Mouse (Mus musculus) stomach, embryonic 15.5 days (tissue): Measurements from ENCODE around the gene Tbc1d14. TPM values are rescaled to one million over a fixed set of nuclear protein-coding genes. Genes with fewer than 3 reads are reported as not detected.
A peak's percentile ranks its signal among the peaks of the same experiment; 100 is the strongest.

Source experiments
- ATAC-seq: fragments of 200-750 bp; cut with Nextera tagmentation; 2 replicates; pipeline ENCODE4 v1.8.0; 2017; ENCODE audit warnings: low read depth, moderate number of reproducible peaks, moderate TSS enrichment; ENCODE audit not compliant: insufficient read depth, low FRiP score
- H3K27ac ChIP-seq: fragments of 300-500 bp; sonication (generic); 2 replicates; pipeline ENCODE4 v1.5.1; 2015; ENCODE audit warnings: mild to moderate bottlenecking, inconsistent platforms
- H3K27me3 ChIP-seq: fragments of 300-500 bp; sonication (generic); replicated peaks from 2 replicates; pipeline ENCODE4 v1.6.1; 2015; ENCODE audit warnings: inconsistent platforms
- H3K36me3 ChIP-seq: fragments of 300-500 bp; sonication (generic); 2 replicates; pipeline ENCODE4 v1.6.1; 2015; ENCODE audit warnings: inconsistent platforms
- H3K4me1 ChIP-seq: fragments of 300-500 bp; sonication (generic); 2 replicates; pipeline ENCODE4 v1.6.1; 2015; ENCODE audit warnings: inconsistent platforms
- H3K4me2 ChIP-seq: fragments of 300-500 bp; sonication (generic); 2 replicates; pipeline ENCODE4 v1.6.1; 2015; ENCODE audit warnings: mild to moderate bottlenecking, inconsistent platforms
- H3K4me3 ChIP-seq: fragments of 300-500 bp; sonication (generic); replicated peaks from 2 replicates; pipeline ENCODE4 v1.5.1; 2015; ENCODE audit warnings: inconsistent platforms
- H3K9ac ChIP-seq: fragments of 300-500 bp; sonication (generic); 2 replicates; pipeline ENCODE4 v1.6.1; 2015; ENCODE audit warnings: inconsistent platforms
- H3K9me3 ChIP-seq: fragments of 300-500 bp; sonication (generic); 2 replicates; pipeline ENCODE4 v1.6.1; 2016; ENCODE audit warnings: inconsistent platforms
- WGBS: fragments of 180-500 bp; shearing (Covaris S2); methylation state at CpG from one replicate; pipeline ENCODE4 v1.1.7; 2015; 5-methylcytosine and 5-hydroxymethylcytosine counted together
- polyA plus RNA-seq: library from polyadenylated mRNA; unstranded; fragments of >200 nt; fragmentation: Nextera tagmentation; extraction: Ambion mirVana; gene quantifications from 2 replicates; pipeline ENCODE4 v1.2.1, GENCODE M21; 2015

Gene Tbc1d14
- polyA plus RNA-seq, 1 experiment from 2014 or later = 28.3 TPM

GRCm38 (mm10) chr5:36549243-36549642 is 43.8 kb downstream of the Tbc1d14 start:
- no peaks in the 10 kb centered on the region for H3K27me3 ChIP-seq
- H3K27ac ChIP-seq = no peak overlapping the region
- H3K9me3 ChIP-seq = no peaks in the 10 kb centered on the region
- peaks cover 5% of the 10 kb centered on the region; the same call in 1 of the 2 replicates for H3K4me1 ChIP-seq
- H3K9ac ChIP-seq = no peak overlapping the region
- no peak overlapping the region for H3K4me3 ChIP-seq
- no peak for ATAC-seq
- no peak overlapping the region for H3K4me2 ChIP-seq
- 50% methylated on average over 6 of the region's 6 CpGs for WGBS
- H3K36me3 ChIP-seq = no peaks in the 10 kb centered on the region

GRCm38 (mm10) chr5:36544765-36545164 is 48.3 kb downstream of the Tbc1d14 start:
- H3K4me2 ChIP-seq = no peak overlapping the region
- no peaks in the 10 kb centered on the region; the same call in 1 of the 2 replicates for H3K4me1 ChIP-seq
- no peak for ATAC-seq
- H3K27me3 ChIP-seq = no peaks in the 10 kb centered on the region
- no peak overlapping the region for H3K4me3 ChIP-seq
- WGBS = 94% methylated on average over 1 of the region's 1 CpGs
- no peak overlapping the region for H3K27ac ChIP-seq
- no peaks in the 10 kb centered on the region for H3K9me3 ChIP-seq
- no peak overlapping the region for H3K9ac ChIP-seq
- H3K36me3 ChIP-seq = no peaks in the 10 kb centered on the region

GRCm38 (mm10) chr5:36540928-36541327 is 52.1 kb downstream of the Tbc1d14 start:
- H3K27ac ChIP-seq = no peak overlapping the region
- WGBS = 79% methylated on average over 2 of the region's 2 CpGs

DNA sequence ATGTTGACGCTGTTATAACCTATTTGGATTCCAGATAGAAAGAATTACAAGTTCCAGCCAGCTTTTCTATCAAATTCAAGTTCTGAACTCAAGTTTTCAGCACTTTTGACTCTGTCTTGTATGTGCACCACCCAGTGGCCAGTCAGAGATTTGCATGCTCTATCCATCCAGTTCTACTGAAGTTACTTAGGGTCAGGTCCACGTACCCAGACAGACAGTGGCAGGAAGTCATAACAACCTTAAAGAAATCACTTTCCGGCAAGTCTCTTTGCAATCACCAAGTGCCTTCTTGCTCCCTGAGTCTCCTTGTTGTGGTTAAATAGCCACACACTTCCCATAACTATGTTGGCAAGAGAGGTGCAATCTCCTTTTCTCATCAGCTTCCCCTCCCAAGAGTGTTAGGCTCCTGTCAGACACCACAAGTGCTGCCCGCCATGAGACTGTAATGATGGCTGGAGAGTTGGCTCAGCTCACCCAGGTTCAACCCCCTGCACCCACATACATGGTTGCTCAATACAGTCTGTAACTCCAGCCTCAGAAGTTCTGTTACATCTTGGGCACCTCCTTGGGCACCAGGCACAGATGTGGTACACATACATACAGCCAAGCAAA is 54.4 kb downstream of the Tbc1d14 start:
- ATAC-seq = no peak
- 40% methylated on average over 4 of the region's 4 CpGs for WGBS
- H3K4me3 ChIP-seq = no peak overlapping the region
- no peaks in the 10 kb centered on the region for H3K36me3 ChIP-seq
- no peak overlapping the region for H3K4me2 ChIP-seq
- H3K4me1 ChIP-seq = no peaks in the 10 kb centered on the region
- no peak overlapping the region for H3K27ac ChIP-seq
- H3K9me3 ChIP-seq = no peaks in the 10 kb centered on the region
- no peaks in the 10 kb centered on the region for H3K27me3 ChIP-seq
- no peak overlapping the region for H3K9ac ChIP-seq

More at GRCm38 (mm10) chr5:36540928-36541327, 52.1 kb downstream of the Tbc1d14 start:
- Histone ChIP-seq H3K36me3 (no peaks in the 10 kb centered on the region), H3K27me3 (no peaks in the 10 kb centered on the region), H3K4me3 (no peak overlapping the region), H3K9ac (no peak overlapping the region), H3K4me2 (no peak overlapping the region), H3K9me3 (no peaks in the 10 kb centered on the region), H3K4me1 (no peaks in the 10 kb centered on the region)
- no peak for ATAC-seq

DNA sequence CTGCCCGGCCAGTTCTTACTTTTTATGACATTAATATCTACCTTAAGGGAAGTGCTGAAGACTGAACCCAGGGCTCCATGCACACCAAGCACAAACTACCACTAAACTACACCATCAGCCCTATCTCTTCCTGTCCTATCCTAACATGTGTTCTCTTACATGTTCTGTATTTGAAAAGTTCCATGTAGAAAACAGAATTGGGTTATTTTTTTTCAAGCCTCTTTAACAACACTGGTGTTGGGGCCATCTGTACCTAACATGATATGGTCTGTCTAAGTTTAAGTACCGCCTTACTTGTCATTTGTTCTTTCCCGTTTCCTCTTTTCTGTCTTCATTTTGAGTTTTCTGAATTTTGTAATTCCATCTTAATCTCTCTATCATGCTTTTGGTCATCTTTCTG is 56.7 kb downstream of the Tbc1d14 start:
- Histone ChIP-seq H3K9ac (no peak overlapping the region), H3K27me3 (no peaks in the 10 kb centered on the region), H3K27ac (no peak overlapping the region), H3K4me2 (no peak overlapping the region), H3K4me1 (no peaks in the 10 kb centered on the region), H3K9me3 (no peaks in the 10 kb centered on the region), H3K36me3 (no peaks in the 10 kb centered on the region), H3K4me3 (no peak overlapping the region)
- ATAC-seq = no peak
- WGBS = 84% methylated on average over 3 of the region's 3 CpGs

DNA sequence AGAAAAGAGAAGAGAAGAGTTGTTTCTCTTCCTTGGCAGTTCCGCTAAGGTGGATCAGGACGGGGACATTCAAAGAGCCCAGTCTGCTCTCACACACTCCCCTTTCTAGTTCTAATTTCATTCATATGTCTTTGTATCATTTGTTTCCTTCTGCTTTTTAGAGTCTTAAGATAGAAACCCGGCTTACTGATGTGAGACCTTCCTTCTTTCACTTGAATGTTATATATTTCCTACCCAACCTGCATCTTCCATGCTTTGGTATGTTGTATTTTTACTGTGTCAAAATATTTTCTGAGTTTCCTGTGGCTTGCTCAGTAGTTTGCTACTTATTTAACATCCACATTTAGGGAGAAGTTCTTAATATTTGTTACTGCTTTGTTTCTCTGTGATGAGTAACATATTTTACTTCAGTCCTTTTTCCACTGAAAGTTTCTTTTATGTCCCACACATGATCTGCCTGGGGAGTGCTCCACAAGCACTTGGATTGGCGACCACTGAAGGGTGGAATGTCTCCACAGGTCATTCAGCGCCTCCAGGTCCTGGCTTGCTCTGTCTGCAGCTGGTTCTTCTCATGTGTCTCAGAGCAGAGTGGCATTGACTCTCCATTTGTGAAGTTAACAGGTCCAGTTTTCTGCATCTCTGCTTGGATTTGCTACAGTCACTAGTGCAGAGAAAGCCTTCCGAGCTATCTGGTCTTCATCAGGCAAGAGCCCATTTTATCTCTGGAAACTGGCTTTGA is 57.5 kb downstream of the Tbc1d14 start:
- 0 out of 2 replicates have a peak, but pooled peaks cover 6% of the 10 kb centered on the region for H3K4me1 ChIP-seq
- no peaks in the 10 kb centered on the region for H3K9me3 ChIP-seq
- H3K9ac ChIP-seq = no peak overlapping the region
- no peak for ATAC-seq
- no peaks in the 10 kb centered on the region for H3K27me3 ChIP-seq
- H3K36me3 ChIP-seq = no peaks in the 10 kb centered on the region
- WGBS = 76% methylated on average over 6 of the region's 6 CpGs
- H3K4me3 ChIP-seq = no peak overlapping the region
- H3K27ac ChIP-seq = no peak overlapping the region
- no peak overlapping the region for H3K4me2 ChIP-seq

GRCm38 (mm10) chr5:36534455-36535030 is 58.5 kb downstream of the Tbc1d14 start:
- WGBS = 71% methylated on average over 6 of the region's 6 CpGs
- Histone ChIP-seq H3K4me1 (peaks cover 11% of the 10 kb centered on the region; the same call in 1 of the 2 replicates), H3K9ac (no peak overlapping the region), H3K4me2 (no peak overlapping the region), H3K4me3 (no peak overlapping the region), H3K27ac (no peak overlapping the region), H3K27me3 (no peaks in the 10 kb centered on the region), H3K9me3 (no peaks in the 10 kb centered on the region), H3K36me3 (no peaks in the 10 kb centered on the region)
- no peak for ATAC-seq

DNA sequence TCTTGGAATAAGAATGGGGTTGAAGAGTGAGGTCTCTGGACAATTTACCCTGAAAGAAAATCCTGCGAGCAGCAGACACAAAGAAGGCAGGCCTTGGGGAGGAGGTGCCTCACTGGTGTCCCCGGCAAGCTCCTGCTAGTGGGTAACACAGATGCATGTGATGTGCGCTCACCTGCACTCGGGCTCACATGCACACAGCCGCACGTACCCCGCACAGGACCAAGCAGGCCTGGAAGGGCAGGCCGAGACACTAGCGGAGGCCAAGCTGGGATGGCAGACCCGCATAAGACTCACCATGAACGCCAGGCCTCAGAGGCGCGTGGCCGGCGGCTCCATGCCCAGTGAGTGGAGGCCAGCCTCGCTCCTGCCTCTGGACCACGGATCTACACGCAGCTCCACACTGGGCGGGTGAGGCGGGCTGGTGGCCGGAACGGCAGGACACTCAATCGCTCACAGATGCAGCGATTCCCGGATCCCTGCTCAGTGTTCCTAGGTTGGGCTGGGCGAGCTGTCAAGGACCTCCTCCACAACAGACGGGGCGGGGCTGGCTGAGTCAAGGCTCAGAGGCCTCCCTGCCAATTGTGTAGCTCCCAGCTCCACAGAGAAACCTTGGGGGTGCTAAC is 62.8 kb downstream of the Tbc1d14 start:
- Histone ChIP-seq H3K27me3 (no peaks in the 10 kb centered on the region), H3K4me2 (peak overlapping the region; percentile 77), H3K4me1 (peaks cover 21% of the 10 kb centered on the region), H3K9me3 (no peaks in the 10 kb centered on the region), H3K27ac (peak overlapping the region; percentile 68), H3K4me3 (peak overlapping the region; percentile 60), H3K9ac (peak overlapping the region; percentile 74), H3K36me3 (no peaks in the 10 kb centered on the region)
- WGBS = under 1% methylated on average over 28 of the region's 28 CpGs
- ATAC-seq = peak; percentile 95

DNA sequence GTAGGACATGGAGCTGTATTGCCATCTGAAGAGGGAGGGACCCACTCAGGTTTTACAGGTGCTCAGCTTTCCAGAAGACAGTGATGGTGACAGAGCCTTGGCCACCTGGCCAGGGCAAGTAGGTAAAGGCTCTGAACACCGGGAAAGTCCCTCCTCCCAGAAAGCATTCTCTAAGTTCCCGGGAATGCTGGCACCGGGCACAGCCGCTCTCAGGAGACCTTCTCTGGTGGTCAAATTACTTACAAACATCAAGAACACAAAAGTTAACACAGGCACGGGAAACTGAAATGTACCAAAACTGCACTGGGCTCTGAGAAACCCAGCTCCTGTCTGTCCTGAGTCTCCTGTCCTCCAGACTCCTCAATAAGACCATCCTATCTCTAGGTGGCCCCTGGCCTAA is 63.4 kb downstream of the Tbc1d14 start:
- 3% methylated on average over 5 of the region's 5 CpGs for WGBS
- no peaks in the 10 kb centered on the region for H3K9me3 ChIP-seq
- no peaks in the 10 kb centered on the region for H3K27me3 ChIP-seq
- peak overlapping the region; percentile 68 for H3K27ac ChIP-seq
- ATAC-seq = no peak
- peak overlapping the region; percentile 74 for H3K9ac ChIP-seq
- peak overlapping the region; percentile 77 for H3K4me2 ChIP-seq
- H3K36me3 ChIP-seq = no peaks in the 10 kb centered on the region
- peak overlapping the region; percentile 60 for H3K4me3 ChIP-seq
- H3K4me1 ChIP-seq = peaks cover 21% of the 10 kb centered on the region

DNA sequence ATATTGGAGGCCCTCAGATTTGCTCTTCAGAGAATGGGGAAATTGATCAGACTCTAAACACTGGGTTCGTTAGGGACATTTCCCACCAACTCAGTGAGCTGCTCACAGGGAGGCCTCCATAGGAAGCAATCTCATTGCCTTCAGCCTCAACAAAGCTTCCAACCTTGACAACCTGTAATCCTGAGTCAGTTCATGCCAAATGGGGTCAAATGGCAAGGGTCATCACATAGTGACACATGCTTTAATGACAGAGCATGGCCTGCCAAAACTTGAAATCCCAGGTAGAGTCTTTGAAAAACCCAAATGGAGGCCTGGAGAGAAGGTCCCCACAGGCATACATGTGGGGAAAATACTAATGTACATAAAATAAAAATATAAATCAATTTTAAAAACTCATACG is 66.2 kb downstream of the Tbc1d14 start:
- no peak overlapping the region for H3K4me3 ChIP-seq
- peaks cover 21% of the 10 kb centered on the region for H3K4me1 ChIP-seq
- H3K9ac ChIP-seq = no peak overlapping the region
- 85% methylated on average over 2 of the region's 2 CpGs for WGBS
- no peak overlapping the region for H3K27ac ChIP-seq
- H3K4me2 ChIP-seq = no peak overlapping the region
- no peak for ATAC-seq
- H3K36me3 ChIP-seq = peaks cover 5% of the 10 kb centered on the region; the same call in 1 of the 2 replicates
- no peaks in the 10 kb centered on the region for H3K27me3 ChIP-seq
- no peaks in the 10 kb centered on the region for H3K9me3 ChIP-seq

DNA sequence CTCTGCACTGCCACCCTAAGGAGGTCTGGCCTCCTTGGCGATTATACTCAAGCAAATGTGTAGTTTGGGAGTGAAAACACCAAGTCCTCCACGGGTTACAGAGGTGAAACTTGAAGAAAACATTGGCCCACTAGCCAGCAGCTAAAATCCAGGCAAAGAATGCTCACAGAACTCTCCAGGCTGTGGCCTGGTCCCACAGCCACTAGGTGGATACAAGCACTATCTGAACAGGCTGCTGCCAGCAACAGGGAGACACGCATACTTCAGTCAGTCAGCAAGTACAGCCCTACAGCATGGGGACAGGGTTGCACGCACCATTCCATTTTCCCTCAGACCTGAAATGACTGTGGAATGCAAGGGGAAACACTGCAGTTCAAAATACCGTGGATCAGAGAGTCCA is 66.8 kb downstream of the Tbc1d14 start:
- H3K27ac ChIP-seq = no peak overlapping the region
- H3K4me1 ChIP-seq = peaks cover 21% of the 10 kb centered on the region
- H3K4me2 ChIP-seq = no peak overlapping the region
- WGBS = 79% methylated on average over 5 of the region's 5 CpGs
- no peak for ATAC-seq
- no peaks in the 10 kb centered on the region for H3K9me3 ChIP-seq
- H3K9ac ChIP-seq = no peak overlapping the region
- H3K4me3 ChIP-seq = no peak overlapping the region
- peaks cover 9% of the 10 kb centered on the region for H3K36me3 ChIP-seq
- H3K27me3 ChIP-seq = no peaks in the 10 kb centered on the region

DNA sequence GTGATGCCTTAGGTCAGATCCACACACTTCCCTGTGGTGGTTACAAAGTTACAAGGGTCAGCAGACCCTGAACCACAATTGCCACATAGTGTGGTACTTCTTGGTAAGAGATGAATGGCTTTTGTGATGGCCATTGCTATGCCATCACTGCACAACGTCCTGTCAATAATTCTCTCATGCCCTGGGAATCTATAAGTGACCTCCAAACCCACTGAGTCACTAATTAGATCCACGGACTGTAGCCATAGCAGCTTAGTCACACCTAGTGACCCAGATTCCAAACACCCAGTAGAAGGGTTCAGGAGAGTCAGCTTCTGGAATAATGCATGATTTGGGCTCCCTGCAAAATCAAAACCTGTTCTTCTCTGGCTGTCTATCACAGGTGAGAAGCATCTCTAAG is 67.9 kb downstream of the Tbc1d14 start:
- Histone ChIP-seq H3K4me1 (peaks cover 14% of the 10 kb centered on the region), H3K27me3 (no peaks in the 10 kb centered on the region), H3K4me2 (no peak overlapping the region), H3K27ac (no peak overlapping the region), H3K9me3 (no peaks in the 10 kb centered on the region), H3K4me3 (no peak overlapping the region), H3K9ac (no peak overlapping the region), H3K36me3 (peaks cover 12% of the 10 kb centered on the region)
- 66% methylated on average over 2 of the region's 2 CpGs for WGBS
- ATAC-seq = no peak
